Comparison of ENCODE assay signal across 1 mouse cellular context in the genomic region with DNA sequence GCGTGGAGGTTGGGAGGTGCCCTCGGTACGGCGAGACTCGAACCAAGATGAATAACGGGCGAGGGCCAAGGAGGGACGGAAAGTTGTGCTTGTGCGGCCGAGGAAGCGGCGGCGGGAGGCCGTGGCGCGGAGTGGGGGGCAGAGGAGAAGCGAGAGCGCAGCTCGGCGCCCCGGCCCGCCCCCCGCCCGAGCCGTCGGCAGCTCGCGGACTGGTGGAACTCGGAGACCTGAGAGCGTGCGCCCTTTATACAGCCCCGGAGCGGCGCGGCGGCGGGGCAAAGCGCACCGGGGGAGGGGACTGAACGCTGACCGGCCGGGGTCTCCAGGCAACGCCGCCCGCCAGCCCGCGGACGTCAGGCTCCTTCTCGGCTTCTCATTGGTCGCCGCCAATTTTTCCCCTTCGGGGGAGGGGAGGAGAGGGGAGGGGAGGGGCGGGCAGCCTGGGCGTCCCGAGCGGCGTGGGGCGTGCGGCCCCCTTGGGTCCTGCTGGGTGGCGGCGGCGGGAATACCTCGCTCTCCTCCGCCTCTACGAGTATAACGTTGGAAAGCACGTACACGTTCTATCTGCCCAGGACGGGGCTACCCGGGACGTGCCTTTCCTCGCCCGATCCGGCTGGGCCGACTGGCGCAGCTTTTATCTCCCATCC.
A peak's percentile ranks its signal among the peaks of the same experiment; 100 is the strongest.
TF ChIP-seq lines count a peak whose summit lies in the region.

A gene (minus strand): TSS at position 221 of the 647 bp plus-strand sequence.

TF ChIP-seq in CH12.LX, 34 proteins besides CTCF, POLR2A, EP300 and RAD21 (continued from another document):
- TF ChIP-seq TCF12 (IDR thresholded peaks at IDR 0.05; ENCODE audit: low read depth, low read length) (peak; percentile 81), RCOR1 (conservative IDR thresholded peaks at IDR 0.05; ENCODE audit: low read depth, low read length) (no peak), GABPA (IDR thresholded peaks at IDR 0.05; ENCODE audit: insufficient replicate concordance, low read depth, low read length) (no peak), ZKSCAN1 (IDR thresholded peaks at IDR 0.05; ENCODE audit: borderline replicate concordance, low read depth, low read length) (no peak), CHD1 (IDR thresholded peaks at IDR 0.05; ENCODE audit: low read depth, low read length) (no peak; the same call in 1 of the 2 replicates), SIN3A (IDR thresholded peaks at IDR 0.05; ENCODE audit: low read length) (0 out of 2 replicates have a peak, but pooled peaks have one; percentile 8), CHD2 (IDR thresholded peaks at IDR 0.05; ENCODE audit: low read length) (no peak; the same call in 1 of the 2 replicates), ZNF384 (IDR thresholded peaks at IDR 0.05; ENCODE audit: low read depth, low read length) (no peak), MAX (IDR thresholded peaks at IDR 0.05; ENCODE audit: low read length) (no peak), ZMIZ1 (IDR thresholded peaks at IDR 0.05; ENCODE audit: low read depth, low read length) (peak; percentile 98), SMC3 (IDR thresholded peaks at IDR 0.05; ENCODE audit: low read depth, low read length) (no peak), BHLHE40 (IDR thresholded peaks at IDR 0.05; ENCODE audit: low read depth, low read length) (no peak), UBTF (IDR thresholded peaks at IDR 0.05; ENCODE audit: low read depth, low read length) (peak; percentile 64), E2F4 (IDR thresholded peaks at IDR 0.05; ENCODE audit: insufficient replicate concordance, low read depth, low read length) (no peak), MXI1 (IDR thresholded peaks at IDR 0.05; ENCODE audit: low read depth, low read length) (no peak), IRF4 (IDR thresholded peaks at IDR 0.05; ENCODE audit: low read depth, low read length) (no peak), ZC3H11A (IDR thresholded peaks at IDR 0.05; ENCODE audit: low read depth, low read length) (no peak), NELFE (IDR thresholded peaks at IDR 0.05; ENCODE audit: low read depth, low read length) (peak; percentile 94), ELF1 (IDR thresholded peaks at IDR 0.05; ENCODE audit: low read depth, low read length) (peak; percentile 14; the same call in 1 of the 2 replicates), USF2 (conservative IDR thresholded peaks at IDR 0.05; ENCODE audit: low read depth, low read length) (no peak), ETS1 (conservative IDR thresholded peaks at IDR 0.05; ENCODE audit: low read depth, low read length) (no peak; the same call in 1 of the 2 replicates), HCFC1 (IDR thresholded peaks at IDR 0.05; ENCODE audit: low read depth, low read length) (0 out of 2 replicates have a peak, but pooled peaks have one; percentile 33), MYC (IDR thresholded peaks at IDR 0.05; ENCODE audit: low read depth, low read length) (no peak), POLR2AphosphoS2 (IDR thresholded peaks at IDR 0.05; ENCODE audit: low read depth, low read length) (peak; percentile 87), JUND (conservative IDR thresholded peaks at IDR 0.05; ENCODE audit: low read depth, low read length) (no peak), KAT2A (IDR thresholded peaks at IDR 0.05; ENCODE audit: insufficient replicate concordance, low read length) (no peak), JUN (IDR thresholded peaks at IDR 0.05; ENCODE audit: insufficient read depth, low read depth, low read length) (no peak), NRF1 (IDR thresholded peaks at IDR 0.05; ENCODE audit: low read depth, low read length) (no peak; the same call in 1 of the 2 replicates)
